In genomic region chr11:52370538-52370937, GRCm38 (mm10) we compare ENCODE assay signal across 8 mouse cellular contexts. TPM values are rescaled to one million over a fixed set of nuclear protein-coding genes. Genes with fewer than 3 reads are reported as not detected.
A peak's percentile ranks its signal among the peaks of the same experiment; 100 is the strongest.
DNase-seq lines count a peak whose midpoint lies in the region; ATAC-seq and TF ChIP-seq lines count a peak whose summit lies in the region.

No protein-coding gene starts in this region.

- 45% methylated on average over 2 of the region's 2 CpGs for WGBS in midbrain, embryonic 12.5 days
- 73% methylated on average over 2 of the region's 2 CpGs for WGBS in midbrain, embryonic 10.5 days
- 36% methylated on average over 2 of the region's 2 CpGs for WGBS in forebrain, postnatal 0 days
- 18% methylated on average over 2 of the region's 2 CpGs for WGBS in stomach, embryonic 16.5 days

- peaks cover 9% of the 10 kb centered on the region; the same call in 1 of the 2 replicates for H3K4me1 ChIP-seq in midbrain, embryonic 12.5 days
- 0 out of 2 replicates have a peak, but pooled peaks cover 12% of the 10 kb centered on the region for H3K4me1 ChIP-seq in midbrain, embryonic 10.5 days
- H3K4me1 ChIP-seq in forebrain, postnatal 0 days (ENCODE audit: insufficient read depth): 0 out of 2 replicates have a peak, but pooled peaks cover 3% of the 10 kb centered on the region
- H3K4me1 ChIP-seq in stomach, embryonic 16.5 days (ENCODE audit: control insufficient read depth, insufficient read depth, low read length): peaks cover 28% of the 10 kb centered on the region

- no peak overlapping the region for H3K4me2 ChIP-seq in midbrain, embryonic 12.5 days (replicated peaks)
- H3K4me2 ChIP-seq in forebrain, postnatal 0 days (ENCODE audit: low read depth): no peak overlapping the region
- H3K4me2 ChIP-seq in stomach, embryonic 16.5 days (ENCODE audit: low read depth, low read length): no peak overlapping the region

- DNase-seq in adrenal gland, postnatal 14 days: peak; percentile 70
- no peak for DNase-seq in adrenal gland, adult 8-10 months
- DNase-seq in midbrain, embryonic 10.5 days (ENCODE audit: low spot score): no peak
- peak; percentile 36 for DNase-seq in forebrain, postnatal 0 days
- DNase-seq in kidney, postnatal 25 days: peak; percentile 80 to 81

- H3K4me3 ChIP-seq in midbrain, embryonic 12.5 days: no peak overlapping the region
- H3K4me3 ChIP-seq in midbrain, embryonic 10.5 days: no peak overlapping the region
- H3K4me3 ChIP-seq in forebrain, postnatal 0 days (ENCODE audit: low read depth, low read length): no peak overlapping the region
- H3K4me3 ChIP-seq in stomach, embryonic 16.5 days (replicated peaks; ENCODE audit: low read length): no peak overlapping the region

- ATAC-seq in midbrain, embryonic 12.5 days (ENCODE audit: low FRiP score, low read depth): no peak
- ATAC-seq in forebrain, postnatal 0 days: no peak
- peak; percentile 75; the same call in 1 of the 2 replicates for ATAC-seq in stomach, embryonic 16.5 days (ENCODE audit: insufficient read depth, low FRiP score)
- ATAC-seq in erythroblast, adult 5-6 weeks (replicated peaks; ENCODE audit: low FRiP score, poor library complexity, severe bottlenecking): no peak

- no peaks in the 10 kb centered on the region for H3K9me3 ChIP-seq in midbrain, embryonic 12.5 days
- no peaks in the 10 kb centered on the region for H3K9me3 ChIP-seq in midbrain, embryonic 10.5 days (replicated peaks)
- no peaks in the 10 kb centered on the region for H3K9me3 ChIP-seq in forebrain, postnatal 0 days (ENCODE audit: low read length)
- H3K9me3 ChIP-seq in stomach, embryonic 16.5 days (replicated peaks; ENCODE audit: control insufficient read depth, low read length): no peaks in the 10 kb centered on the region

- peaks cover 11% of the 10 kb centered on the region for H3K36me3 ChIP-seq in midbrain, embryonic 12.5 days
- H3K36me3 ChIP-seq in midbrain, embryonic 10.5 days: peaks cover 19% of the 10 kb centered on the region
- H3K36me3 ChIP-seq in forebrain, postnatal 0 days (ENCODE audit: insufficient read depth): peaks cover 14% of the 10 kb centered on the region
- H3K36me3 ChIP-seq in stomach, embryonic 16.5 days (ENCODE audit: control insufficient read depth, insufficient read depth, low read length): peaks cover 6% of the 10 kb centered on the region; the same call in 1 of the 2 replicates

- TF ChIP-seq CTCF in forebrain, postnatal 0 days (IDR thresholded peaks at IDR 0.05; ENCODE audit: low read depth): no peak

- H3K9ac ChIP-seq in midbrain, embryonic 12.5 days (replicated peaks): no peak overlapping the region
- H3K9ac ChIP-seq in forebrain, postnatal 0 days: no peak overlapping the region
- no peak overlapping the region; the same call in 1 of the 2 replicates for H3K9ac ChIP-seq in stomach, embryonic 16.5 days (ENCODE audit: low read length)

- peak overlapping the region; percentile 46; the same call in 1 of the 2 replicates for H3K27ac ChIP-seq in midbrain, embryonic 12.5 days (replicated peaks)
- no peak overlapping the region for H3K27ac ChIP-seq in midbrain, embryonic 10.5 days (replicated peaks)
- peak overlapping the region; percentile 42; the same call in 1 of the 2 replicates for H3K27ac ChIP-seq in forebrain, postnatal 0 days (ENCODE audit: low read depth, low read length)
- H3K27ac ChIP-seq in stomach, embryonic 16.5 days (ENCODE audit: low read length): peak overlapping the region; percentile 62

- H3K27me3 ChIP-seq in midbrain, embryonic 12.5 days: no peaks in the 10 kb centered on the region
- no peaks in the 10 kb centered on the region for H3K27me3 ChIP-seq in midbrain, embryonic 10.5 days (ENCODE audit: low read depth, poor library complexity, severe bottlenecking)
- H3K27me3 ChIP-seq in forebrain, postnatal 0 days (ENCODE audit: insufficient read depth, low read length): no peaks in the 10 kb centered on the region
- no peaks in the 10 kb centered on the region for H3K27me3 ChIP-seq in stomach, embryonic 16.5 days (ENCODE audit: control insufficient read depth, insufficient read depth, low read length)

RNA-seq across cellular contexts. Expression of gene Vdac1, which starts 9.9 kb away (rescaled TPM):
- total RNA-seq in adrenal gland, postnatal 14 days (2021): 309 and 313 TPM in 2 replicates
- total RNA-seq in adrenal gland, adult 8-10 months (2022): 100 to 1,000 TPM; 419 to 502 (median 469) TPM
- polyA plus RNA-seq in midbrain, embryonic 12.5 days (2016; fragmentation: Nextera tagmentation; extraction: Ambion mirVana): 211 and 216 TPM in 2 replicates
- 221 and 222 TPM in 2 replicates for polyA plus RNA-seq in midbrain, embryonic 10.5 days (2016; fragmentation: Nextera tagmentation; extraction: Ambion mirVana)
- 306 and 330 TPM in 2 replicates for total RNA-seq in forebrain, postnatal 0 days (2014; rRNA removed)
- 327 and 401 TPM in 2 replicates for polyA plus RNA-seq in forebrain, postnatal 0 days (2015; fragmentation: Nextera tagmentation; extraction: Ambion mirVana)
- 280 and 325 TPM in 2 replicates for polyA plus RNA-seq in stomach, embryonic 16.5 days (2015; fragmentation: Nextera tagmentation; extraction: Ambion mirVana)
- total RNA-seq in erythroblast, adult 5-6 weeks (2015; ENCODE audit: low replicate concordance): 32.9 and 36.4 TPM in 2 replicates
- 34.0 and 51.9 TPM in 2 replicates for total RNA-seq in erythroblast, adult 5-6 weeks (2017; ENCODE audit: low replicate concordance)

RNA-seq across cellular contexts. Expression of gene 9530068E07Rik, which starts 25.7 kb away (rescaled TPM):
- total RNA-seq in adrenal gland, postnatal 14 days (2021): 137 and 146 TPM in 2 replicates
- total RNA-seq in adrenal gland, adult 8-10 months (2022): 100 to 1,000 TPM; 147 to 165 (median 157) TPM
- 154 TPM in 2 replicates for polyA plus RNA-seq in midbrain, embryonic 12.5 days (2016; fragmentation: Nextera tagmentation; extraction: Ambion mirVana)
- polyA plus RNA-seq in midbrain, embryonic 10.5 days (2016; fragmentation: Nextera tagmentation; extraction: Ambion mirVana): 171 and 174 TPM in 2 replicates
- 97.9 and 115 TPM in 2 replicates for total RNA-seq in forebrain, postnatal 0 days (2014; rRNA removed)
- 119 and 127 TPM in 2 replicates for polyA plus RNA-seq in forebrain, postnatal 0 days (2015; fragmentation: Nextera tagmentation; extraction: Ambion mirVana)
- 187 and 200 TPM in 2 replicates for polyA plus RNA-seq in stomach, embryonic 16.5 days (2015; fragmentation: Nextera tagmentation; extraction: Ambion mirVana)
- 30.6 and 35.1 TPM in 2 replicates for total RNA-seq in erythroblast, adult 5-6 weeks (2015; ENCODE audit: low replicate concordance)
- total RNA-seq in erythroblast, adult 5-6 weeks (2017; ENCODE audit: low replicate concordance): 22.2 and 24.3 TPM in 2 replicates

Comparison
In these comparisons a context has a peak if more than half of its experiments do, and no peak if none do; other contexts are left out.
1. DNase-seq: peak in adrenal gland, postnatal 14 days (single experiment), forebrain, postnatal 0 days (single experiment) and kidney, postnatal 25 days (2 of 2); none in adrenal gland, adult 8-10 months (single experiment) and midbrain, embryonic 10.5 days (single experiment).